Mouse (Mus musculus) lung, adult 2 months (tissue): ENCODE measurements around the gene 2700097O09Rik.

Experiments
- CTCF ChIP-seq: fragments of 200-500 bp; IDR thresholded peaks from 2 replicates; pipeline ENCODE4 v1.5.1; 2011; ENCODE audit warnings: mild to moderate bottlenecking, low read length, control low read depth; ENCODE audit not compliant: insufficient read depth
- POLR2A ChIP-seq: fragments of 200-500 bp; IDR thresholded peaks from 2 replicates; pipeline ENCODE4 v1.6.1; 2011; ENCODE audit warnings: low read depth, mild to moderate bottlenecking, control low read depth, low read length, borderline replicate concordance; ENCODE audit errors: extremely low read depth

DNA sequence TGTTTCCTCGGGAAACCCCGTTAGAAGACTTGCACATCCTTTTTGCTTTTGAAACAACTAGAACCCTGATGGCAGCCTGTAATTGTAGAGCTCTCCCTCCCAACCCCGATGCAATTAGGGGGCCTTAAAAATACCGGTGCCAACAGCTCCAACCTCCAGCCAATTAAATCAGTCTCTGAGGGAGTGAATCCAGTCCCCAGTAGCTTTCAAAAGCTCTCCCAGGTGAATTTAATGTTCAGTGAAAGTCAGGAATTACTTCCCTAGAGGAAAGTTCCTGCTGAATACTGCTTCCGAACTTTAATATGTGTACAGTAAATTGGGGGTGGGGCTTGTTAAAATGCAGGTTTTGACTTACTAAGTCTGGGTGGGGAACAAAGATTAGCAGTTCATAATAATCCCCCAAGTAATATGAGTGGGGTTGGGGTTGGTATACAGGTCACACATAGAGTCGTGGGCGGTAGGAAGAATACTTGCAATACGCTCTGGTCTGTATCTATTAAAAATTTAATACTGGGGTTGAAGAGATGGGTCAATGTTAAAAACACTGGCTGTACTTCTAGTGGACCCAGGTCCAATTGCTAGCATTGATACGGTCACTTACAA, 62.7 kb downstream of the 2700097O09Rik start:
- TF ChIP-seq CTCF = no peak
- TF ChIP-seq POLR2A = no peak
